Mouse (Mus musculus): Measurements from ENCODE around the gene Vmn1r5. TPM values are rescaled to one million over a fixed set of nuclear protein-coding genes. Genes with fewer than 3 reads are reported as not detected.

The Vmn1r5 gene
- not detected for total RNA-seq (2023)

DNA sequence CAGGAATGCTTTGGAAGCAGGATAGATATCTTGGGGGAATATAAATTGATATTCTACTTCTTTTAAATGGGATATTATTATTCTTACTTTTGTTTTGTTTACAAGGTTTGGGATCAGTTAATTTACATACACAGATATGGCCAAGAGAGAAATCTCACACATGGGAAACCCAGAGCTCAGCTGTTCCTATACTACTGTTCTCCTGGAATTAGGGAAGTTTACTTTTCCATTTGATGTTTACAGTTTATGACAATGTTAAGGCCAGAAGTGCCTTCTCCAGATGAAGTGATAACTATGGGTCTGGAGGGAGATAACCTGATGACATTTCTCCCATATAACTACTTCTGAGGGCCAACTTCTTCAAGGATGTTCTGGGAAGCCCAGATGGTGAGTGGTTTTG lies at the start of gene Vmn1r5:
Gene Vmn1r5 (plus strand): TSS at position 301 of the 400 bp plus-strand sequence.

GRCm38 (mm10) chr6:56923726-56924707 lies 46.1 kb upstream of the Vmn1r5 start, which contains the start of the genes Nt5c3 and Vmn1r4:
TSS of gene Nt5c3 (minus strand) at chr6:56923932.
TSS of gene Vmn1r4 (plus strand) at chr6:56924015.

GRCm38 (mm10) chr6:56996943-56997342 lies 26.9 kb downstream of the Vmn1r5 start, which contains the start of gene Vmn1r6:
TSS of gene Vmn1r6 (plus strand) at chr6:56997243.

DNA sequence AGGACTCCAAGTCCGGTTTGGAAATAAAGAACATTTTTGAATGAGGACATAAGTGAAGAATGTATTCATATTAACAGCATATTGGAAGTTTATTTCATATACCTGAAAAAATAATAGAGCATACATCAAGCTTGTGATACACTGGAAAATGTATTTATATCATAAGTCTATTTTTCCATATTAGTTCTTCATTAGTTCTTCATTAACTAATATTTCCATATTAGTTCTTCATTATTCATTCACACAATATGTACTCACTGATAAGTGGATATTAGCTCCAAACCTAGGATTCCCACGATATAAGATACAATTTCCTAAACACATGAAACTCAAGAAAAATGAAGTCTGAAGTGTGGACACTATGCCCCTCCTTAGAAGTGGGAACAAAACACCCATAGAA lies 55.2 kb downstream of the Vmn1r5 start, which contains the start of gene Vmn1r7:
Gene Vmn1r7 (minus strand): TSS at position 101 of the 400 bp plus-strand sequence.

GRCm38 (mm10) chr6:57031984-57032383 lies 61.9 kb downstream of the Vmn1r5 start, which contains the start of gene Vmn1r8:
TSS of gene Vmn1r8 (plus strand) at chr6:57032284.

Other genes with a start within 250 kb of the Vmn1r5 start
- gene Kbtbd2, start 172.5 kb upstream of the Vmn1r5 start, total RNA-seq (2023) = 10 to 100 TPM; 48.3 to 49.5 TPM
- 1 to 10 TPM; 4.7 to 5.1 TPM for gene Fkbp9, start 138.2 kb upstream of the Vmn1r5 start, total RNA-seq (2023)
- gene Nt5c3, start 46.3 kb upstream of the Vmn1r5 start, total RNA-seq (2023) = 10 to 100 TPM; 19.1 to 22.6 TPM
- gene Vmn1r4, start 46.3 kb upstream of the Vmn1r5 start, total RNA-seq (2023) = not detected
- gene Vmn1r6, start 27.0 kb downstream of the Vmn1r5 start, total RNA-seq (2023) = not detected
- gene Vmn1r7, start 55.1 kb downstream of the Vmn1r5 start, total RNA-seq (2023) = not detected
- not detected for gene Vmn1r8, start 62.0 kb downstream of the Vmn1r5 start, total RNA-seq (2023)
- not detected for gene Vmn1r9, start 96.5 kb downstream of the Vmn1r5 start, total RNA-seq (2023)
- gene Vmn1r10, start 139.2 kb downstream of the Vmn1r5 start, total RNA-seq (2023) = not detected
- gene Vmn1r11, start 163.2 kb downstream of the Vmn1r5 start, total RNA-seq (2023) = not detected
- under 1 TPM in 1 of 2 experiments, not detected in 1; 0.09 TPM for gene Vmn1r12, start 186.6 kb downstream of the Vmn1r5 start, total RNA-seq (2023)
- not detected for gene Vmn1r13, start 233.0 kb downstream of the Vmn1r5 start, total RNA-seq (2023)